Comparison of ENCODE assay signal across 10 mouse cellular contexts in the genomic region with DNA sequence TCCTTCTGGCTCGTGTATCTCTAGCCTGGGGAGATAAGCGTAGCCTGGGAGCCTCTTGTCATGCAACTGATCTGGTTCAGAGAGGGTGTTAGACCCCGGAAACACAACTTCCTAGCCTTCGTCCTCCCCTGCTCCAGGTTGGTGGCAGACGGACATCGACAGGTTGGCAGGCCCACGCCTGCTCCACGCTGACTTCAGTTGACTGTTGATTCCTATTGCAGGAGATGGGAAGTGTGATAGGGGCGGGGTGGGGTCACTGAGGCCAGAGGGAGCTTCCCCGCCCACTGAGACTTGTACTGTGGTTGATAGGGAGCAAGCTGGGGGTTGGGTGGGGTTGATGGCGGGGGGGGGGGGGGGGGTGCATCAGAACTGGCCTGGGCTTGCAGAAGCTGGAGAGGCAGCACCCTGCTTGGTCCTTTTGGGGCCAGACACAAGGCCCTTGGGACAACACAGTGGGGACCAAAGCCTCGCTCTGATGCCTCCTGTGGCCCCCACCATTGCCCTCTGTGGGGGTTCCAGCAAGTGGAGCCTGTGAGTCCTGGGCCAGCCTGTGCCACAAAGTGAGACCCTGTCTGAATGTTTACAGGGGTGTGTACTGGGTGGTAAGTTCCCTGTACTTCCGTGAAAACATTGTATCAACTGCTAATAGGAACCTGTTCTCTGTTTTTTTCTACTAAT. TPM values are rescaled to one million over a fixed set of nuclear protein-coding genes. Genes with fewer than 3 reads are reported as not detected.
A peak's percentile ranks its signal among the peaks of the same experiment; 100 is the strongest.
DNase-seq lines count a peak whose midpoint lies in the region; ATAC-seq and TF ChIP-seq lines count a peak whose summit lies in the region.
"Had no signal": no experiment of that assay in that cellular context is flagged by ENCODE, and none has a peak within 500 bp of the region (broad histone marks: within the 10 kb centered on the region; RNA-seq: fewer than 3 reads in every experiment).

No protein-coding gene starts in this region.

- no peaks in the 10 kb centered on the region; the same call in 1 of the 2 replicates for H3K36me3 ChIP-seq in liver, embryonic 14.5 days (replicated peaks; ENCODE audit: control insufficient read depth, insufficient read depth, low read depth)
- peaks cover 15% of the 10 kb centered on the region for H3K36me3 ChIP-seq in forebrain, embryonic 10.5 days (replicated peaks)
- H3K36me3 ChIP-seq in midbrain, embryonic 15.5 days (replicated peaks), result peaks cover 9% of the 10 kb centered on the region; the same call in 1 of the 2 replicates

- peak; percentile 75 for ATAC-seq in liver, embryonic 14.5 days (ENCODE audit: insufficient read depth)
- no peak for ATAC-seq in midbrain, embryonic 15.5 days (replicated peaks)

- WGBS in liver, embryonic 14.5 days (ENCODE audit: insufficient replicate concordance), result 9% methylated on average over 13 of the region's 13 CpGs
- WGBS in forebrain, embryonic 10.5 days, result 73% methylated on average over 11 of the region's 13 CpGs
- 70% methylated on average over 13 of the region's 13 CpGs for WGBS in midbrain, embryonic 15.5 days

- H3K27me3 ChIP-seq in liver, embryonic 14.5 days (ENCODE audit: control insufficient read depth, insufficient read depth, low read length), result no peaks in the 10 kb centered on the region
- peaks cover 26% of the 10 kb centered on the region for H3K27me3 ChIP-seq in forebrain, embryonic 10.5 days (ENCODE audit: poor library complexity, severe bottlenecking)
- H3K27me3 ChIP-seq in midbrain, embryonic 15.5 days (replicated peaks), result no peaks in the 10 kb centered on the region

- TF ChIP-seq CTCF in liver, embryonic 14.5 days (IDR thresholded peaks at IDR 0.05; ENCODE audit: low read depth), result no peak

- peak overlapping the region; percentile 31; the same call in 1 of the 2 replicates for H3K27ac ChIP-seq in brown adipose tissue, adult 24 weeks (replicated peaks; ENCODE audit: low read depth, low read length)
- no peak overlapping the region for H3K27ac ChIP-seq in liver, embryonic 14.5 days
- H3K27ac ChIP-seq in forebrain, embryonic 10.5 days, result no peak overlapping the region
- no peak overlapping the region for H3K27ac ChIP-seq in midbrain, embryonic 15.5 days

- H3K9me3 ChIP-seq in liver, embryonic 14.5 days (ENCODE audit: control insufficient read depth, low read length), result no peaks in the 10 kb centered on the region
- no peaks in the 10 kb centered on the region for H3K9me3 ChIP-seq in forebrain, embryonic 10.5 days
- no peaks in the 10 kb centered on the region for H3K9me3 ChIP-seq in midbrain, embryonic 15.5 days

- H3K4me3 ChIP-seq in brown adipose tissue, adult 24 weeks (ENCODE audit: insufficient read depth, low read depth, low read length), result no peak overlapping the region
- peak overlapping the region in 1 of 2 experiments; percentile 28; a peak in 1 of 4 replicates for H3K4me3 ChIP-seq in liver, embryonic 14.5 days (ENCODE audit: insufficient read depth in 1 of 2, low read depth in 2 of 2, low read length in 2 of 2)
- H3K4me3 ChIP-seq in forebrain, embryonic 10.5 days, result no peak overlapping the region
- no peak overlapping the region for H3K4me3 ChIP-seq in midbrain, embryonic 15.5 days

- DNase-seq in lung, postnatal 36 days, result peak; percentile 77
- DNase-seq in lung, postnatal 4 days, result no peak
- peak in 2 of 3 experiments; percentile 53 to 66 for DNase-seq in liver, embryonic 14.5 days (ENCODE audit: low read depth in 3 of 3, low spot score in 3 of 3)
- peak; percentile 74 for DNase-seq in urinary bladder, postnatal 14 days (ENCODE audit: low spot score)
- no peak for DNase-seq in forebrain, embryonic 10.5 days (ENCODE audit: extremely low spot score, low spot score)
- DNase-seq: adrenal gland, postnatal 25 days; cerebellum, postnatal 25 days; kidney, adult 11 months had no signal

- H3K4me2 ChIP-seq in liver, embryonic 14.5 days (ENCODE audit: low read depth), result peak overlapping the region; percentile 58
- no peak overlapping the region for H3K4me2 ChIP-seq in midbrain, embryonic 15.5 days

- 0 out of 2 replicates have a peak overlapping the region, but pooled peaks have one; percentile 2 for H3K9ac ChIP-seq in liver, embryonic 14.5 days (replicated peaks)
- H3K9ac ChIP-seq in midbrain, embryonic 15.5 days, result no peak overlapping the region

- H3K4me1 ChIP-seq in brown adipose tissue, adult 24 weeks (ENCODE audit: control insufficient read depth, insufficient read depth, insufficient read length, low read length), result peaks cover 3% of the 10 kb centered on the region
- peaks cover 13 to 16% of the 10 kb centered on the region in 2 experiments for H3K4me1 ChIP-seq in liver, embryonic 14.5 days (replicated peaks; ENCODE audit: control insufficient read depth in 2 of 2, insufficient read depth in 2 of 2, low read length in 1 of 2)
- peaks cover 7% of the 10 kb centered on the region for H3K4me1 ChIP-seq in forebrain, embryonic 10.5 days
- H3K4me1 ChIP-seq in midbrain, embryonic 15.5 days, result no peaks in the 10 kb centered on the region

- no peak; the same call in 1 of the 2 replicates for TF ChIP-seq EP300 in liver, embryonic 14.5 days (IDR thresholded peaks at IDR 0.05; ENCODE audit: low read depth)

RNA-seq across cellular contexts. Expression of gene Gna15, which starts 1.1 kb away (rescaled TPM):
- not detected in 2 replicates for polyA plus RNA-seq in brown adipose tissue, adult 24 weeks (2012; ENCODE audit: insufficient read depth, insufficient read length, missing spikeins)
- polyA plus RNA-seq in liver, embryonic 14.5 days (2012; rRNA removed), result 4.2 and 4.6 TPM in 2 replicates
- polyA plus RNA-seq in liver, embryonic 14.5 days (2014; fragmentation: Nextera tagmentation; extraction: Ambion mirVana), result 3.2 and 4.7 TPM in 2 replicates
- 0.84 and 1.1 TPM in 2 replicates for polyA plus RNA-seq in forebrain, embryonic 10.5 days (2016; fragmentation: Nextera tagmentation; extraction: Ambion mirVana)
- 0.96 and 1.1 TPM in 2 replicates for polyA plus RNA-seq in midbrain, embryonic 15.5 days (2015; fragmentation: Nextera tagmentation; extraction: Ambion mirVana)

RNA-seq across cellular contexts. Expression of gene Gna11, which starts 19.8 kb away (rescaled TPM):
- polyA plus RNA-seq in brown adipose tissue, adult 24 weeks (2012; ENCODE audit: insufficient read depth, insufficient read length, missing spikeins), result 34.1 and 41.1 TPM in 2 replicates
- 14.8 and 17.0 TPM in 2 replicates for polyA plus RNA-seq in liver, embryonic 14.5 days (2012; rRNA removed)
- polyA plus RNA-seq in liver, embryonic 14.5 days (2014; fragmentation: Nextera tagmentation; extraction: Ambion mirVana), result 17.3 and 17.4 TPM in 2 replicates
- polyA plus RNA-seq in forebrain, embryonic 10.5 days (2016; fragmentation: Nextera tagmentation; extraction: Ambion mirVana), result 73.4 and 77.2 TPM in 2 replicates
- polyA plus RNA-seq in midbrain, embryonic 15.5 days (2015; fragmentation: Nextera tagmentation; extraction: Ambion mirVana), result 100 and 101 TPM in 2 replicates

RNA-seq across cellular contexts. Expression of gene S1pr4, which starts 25.2 kb away (rescaled TPM):
- 0.71 and 0.79 TPM in 2 replicates for polyA plus RNA-seq in brown adipose tissue, adult 24 weeks (2012; ENCODE audit: insufficient read depth, insufficient read length, missing spikeins)
- polyA plus RNA-seq in liver, embryonic 14.5 days (2012; rRNA removed), result 1.5 and 1.8 TPM in 2 replicates
- polyA plus RNA-seq in liver, embryonic 14.5 days (2014; fragmentation: Nextera tagmentation; extraction: Ambion mirVana), result 1.4 and 1.5 TPM in 2 replicates
- 0.32 and 0.33 TPM in 2 replicates for polyA plus RNA-seq in forebrain, embryonic 10.5 days (2016; fragmentation: Nextera tagmentation; extraction: Ambion mirVana)
- polyA plus RNA-seq in midbrain, embryonic 15.5 days (2015; fragmentation: Nextera tagmentation; extraction: Ambion mirVana), result 0.71 and 1.2 TPM in 2 replicates

RNA-seq across cellular contexts. Expression of gene Ncln, which starts 29.0 kb away (rescaled TPM):
- 13.9 and 17.9 TPM in 2 replicates for polyA plus RNA-seq in brown adipose tissue, adult 24 weeks (2012; ENCODE audit: insufficient read depth, insufficient read length, missing spikeins)
- polyA plus RNA-seq in liver, embryonic 14.5 days (2012; rRNA removed), result 55.7 and 71.3 TPM in 2 replicates
- 23.7 and 29.4 TPM in 2 replicates for polyA plus RNA-seq in liver, embryonic 14.5 days (2014; fragmentation: Nextera tagmentation; extraction: Ambion mirVana)
- polyA plus RNA-seq in forebrain, embryonic 10.5 days (2016; fragmentation: Nextera tagmentation; extraction: Ambion mirVana), result 88.2 and 90.4 TPM in 2 replicates
- polyA plus RNA-seq in midbrain, embryonic 15.5 days (2015; fragmentation: Nextera tagmentation; extraction: Ambion mirVana), result 69.7 and 73.8 TPM in 2 replicates

RNA-seq across cellular contexts. Expression of gene Aes, which starts 34.1 kb away (rescaled TPM):
- polyA plus RNA-seq in brown adipose tissue, adult 24 weeks (2012; ENCODE audit: insufficient read depth, insufficient read length, missing spikeins), result 679 and 754 TPM in 2 replicates
- polyA plus RNA-seq in liver, embryonic 14.5 days (2012; rRNA removed), result 113 and 134 TPM in 2 replicates
- polyA plus RNA-seq in liver, embryonic 14.5 days (2014; fragmentation: Nextera tagmentation; extraction: Ambion mirVana), result 139 and 156 TPM in 2 replicates
- polyA plus RNA-seq in forebrain, embryonic 10.5 days (2016; fragmentation: Nextera tagmentation; extraction: Ambion mirVana), result 276 and 283 TPM in 2 replicates
- 802 and 851 TPM in 2 replicates for polyA plus RNA-seq in midbrain, embryonic 15.5 days (2015; fragmentation: Nextera tagmentation; extraction: Ambion mirVana)

Comparison
In these comparisons a context has a peak if more than half of its experiments do, and no peak if none do; other contexts are left out.
1. DNase-seq: peak in lung, postnatal 36 days (single experiment), liver, embryonic 14.5 days (2 of 3) and urinary bladder, postnatal 14 days (single experiment); none in lung, postnatal 4 days (0 of 2) and forebrain, embryonic 10.5 days (single experiment).